ENCODE assay signal across 8 mouse cellular contexts in the genomic region with DNA sequence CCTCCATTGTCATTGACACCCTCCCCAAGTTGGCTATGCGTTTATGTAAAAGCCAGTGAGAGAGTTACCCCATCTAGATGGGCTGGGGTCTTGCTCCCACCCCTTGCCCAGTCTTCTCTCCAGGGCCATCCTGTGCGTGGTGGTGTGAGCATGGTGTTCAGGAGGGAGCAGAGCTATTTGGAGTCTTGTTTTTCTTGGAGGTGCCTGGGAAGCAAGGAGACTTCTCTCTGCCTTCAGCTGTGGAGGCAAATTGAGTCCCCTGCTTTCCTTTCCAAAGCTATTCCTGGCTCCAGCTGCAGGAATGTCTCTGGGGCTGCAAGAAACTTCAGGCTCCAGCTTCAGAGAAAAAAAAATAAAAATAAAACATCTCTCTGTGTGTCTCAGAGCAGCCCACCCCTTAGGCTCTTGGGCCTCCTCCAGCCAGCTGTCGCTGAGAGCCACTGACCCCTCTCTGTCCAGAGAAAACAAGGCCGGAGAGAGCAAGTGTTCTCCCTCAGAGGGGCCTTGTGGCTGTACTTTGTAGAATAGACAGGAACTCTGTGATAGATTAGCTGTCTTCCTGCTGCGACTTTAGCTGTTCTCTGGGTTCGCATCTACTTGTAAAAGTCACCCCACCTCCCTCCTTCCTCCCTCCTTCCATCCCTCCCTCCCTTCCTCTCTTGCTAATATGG. TPM values are rescaled to one million over a fixed set of nuclear protein-coding genes. Genes with fewer than 3 reads are reported as not detected.
A peak's percentile ranks its signal among the peaks of the same experiment; 100 is the strongest.
DNase-seq lines count a peak whose midpoint lies in the region; ATAC-seq and TF ChIP-seq lines count a peak whose summit lies in the region.

No protein-coding gene starts in this region.

- no peak overlapping the region for H3K9ac ChIP-seq in intestine, embryonic 14.5 days (ENCODE audit: low read length)
- H3K9ac ChIP-seq in intestine, postnatal 0 days (ENCODE audit: low read depth, low read length): no peak overlapping the region
- H3K9ac ChIP-seq in forebrain, embryonic 13.5 days: no peak overlapping the region

- peak; percentile 53 for DNase-seq in intestine, embryonic 14.5 days (ENCODE audit: low spot score)
- peak; percentile 59 for DNase-seq in gastrocnemius, adult 2 months
- peak; percentile 63 for DNase-seq in heart, postnatal 4 days
- DNase-seq in lung, postnatal 14 days: peak; percentile 35
- no peak for DNase-seq in thymus, postnatal 36 days
- no peak for DNase-seq in cerebellum, adult 9-11 months

- intact Hi-C loops in gastrocnemius, adult 2 months (cut with DNase I): no loop called here

- H3K36me3 ChIP-seq in intestine, embryonic 14.5 days (ENCODE audit: control insufficient read depth, insufficient read depth, low read length): no peaks in the 10 kb centered on the region
- H3K36me3 ChIP-seq in intestine, postnatal 0 days (ENCODE audit: control insufficient read depth, insufficient read depth): no peaks in the 10 kb centered on the region
- no peaks in the 10 kb centered on the region for H3K36me3 ChIP-seq in forebrain, embryonic 13.5 days (ENCODE audit: poor library complexity, severe bottlenecking)

- ATAC-seq in intestine, embryonic 14.5 days (replicated peaks; ENCODE audit: low FRiP score, low TSS enrichment, low read depth): no peak
- ATAC-seq in intestine, postnatal 0 days: no peak
- ATAC-seq in forebrain, embryonic 13.5 days: no peak

- H3K4me3 ChIP-seq in intestine, embryonic 14.5 days (ENCODE audit: low read depth, low read length): no peak overlapping the region
- no peak overlapping the region for H3K4me3 ChIP-seq in intestine, postnatal 0 days (ENCODE audit: low read depth, low read length)
- H3K4me3 ChIP-seq in gastrocnemius, adult 2 months: no peak overlapping the region
- H3K4me3 ChIP-seq in forebrain, embryonic 13.5 days: no peak overlapping the region

- no peaks in the 10 kb centered on the region for H3K27me3 ChIP-seq in intestine, embryonic 14.5 days (replicated peaks; ENCODE audit: control insufficient read depth, insufficient read depth, low read length)
- H3K27me3 ChIP-seq in intestine, postnatal 0 days (replicated peaks; ENCODE audit: control insufficient read depth, insufficient read depth, low read length): no peaks in the 10 kb centered on the region
- H3K27me3 ChIP-seq in forebrain, embryonic 13.5 days: no peaks in the 10 kb centered on the region; the same call in 1 of the 2 replicates

- TF ChIP-seq CTCF in intestine, postnatal 0 days (IDR thresholded peaks at IDR 0.05; ENCODE audit: low read depth): no peak
- TF ChIP-seq CTCF in gastrocnemius, adult 2 months (IDR thresholded peaks at IDR 0.05): no peak

- peaks cover 30% of the 10 kb centered on the region for H3K4me1 ChIP-seq in intestine, embryonic 14.5 days (replicated peaks; ENCODE audit: control insufficient read depth, insufficient read depth, low read length)
- no peaks in the 10 kb centered on the region for H3K4me1 ChIP-seq in intestine, postnatal 0 days (replicated peaks; ENCODE audit: control insufficient read depth, insufficient read depth, low read length)
- H3K4me1 ChIP-seq in forebrain, embryonic 13.5 days: peaks cover 8% of the 10 kb centered on the region; the same call in 1 of the 2 replicates

- no peaks in the 10 kb centered on the region for H3K9me3 ChIP-seq in intestine, embryonic 14.5 days (ENCODE audit: control insufficient read depth, low read length)
- no peaks in the 10 kb centered on the region for H3K9me3 ChIP-seq in intestine, postnatal 0 days (ENCODE audit: control insufficient read depth)
- H3K9me3 ChIP-seq in forebrain, embryonic 13.5 days (replicated peaks): no peaks in the 10 kb centered on the region

- no peak overlapping the region for H3K4me2 ChIP-seq in intestine, embryonic 14.5 days (ENCODE audit: low read length)
- no peak overlapping the region for H3K4me2 ChIP-seq in intestine, postnatal 0 days (replicated peaks; ENCODE audit: low read depth)
- H3K4me2 ChIP-seq in forebrain, embryonic 13.5 days: no peak overlapping the region

- WGBS in intestine, embryonic 14.5 days: 35% methylated on average over 6 of the region's 6 CpGs
- WGBS in intestine, postnatal 0 days: 59% methylated on average over 6 of the region's 6 CpGs
- 62% methylated on average over 6 of the region's 6 CpGs for WGBS in forebrain, embryonic 13.5 days

- H3K27ac ChIP-seq in intestine, embryonic 14.5 days (ENCODE audit: low read depth): peak overlapping the region; percentile 57
- H3K27ac ChIP-seq in intestine, postnatal 0 days (ENCODE audit: low read depth, low read length): no peak overlapping the region
- H3K27ac ChIP-seq in gastrocnemius, adult 2 months: peak overlapping the region; percentile 66
- H3K27ac ChIP-seq in forebrain, embryonic 13.5 days: no peak overlapping the region

RNA-seq across cellular contexts. Expression of gene C1qtnf2, which starts 9.2 kb away (rescaled TPM):
- polyA plus RNA-seq in intestine, embryonic 14.5 days (2014; fragmentation: Nextera tagmentation; extraction: Ambion mirVana): 5.0 and 5.9 TPM in 2 replicates
- 9.4 and 11.9 TPM in 2 replicates for polyA plus RNA-seq in intestine, postnatal 0 days (2015; fragmentation: Nextera tagmentation; extraction: Ambion mirVana)
- total RNA-seq in gastrocnemius, adult 2 months (2021): 1 to 10 TPM; 1.8 to 3.6 TPM
- 10 to 100 TPM; 10.5 to 13.2 TPM for total RNA-seq in heart, postnatal 4 days (2021)
- 2.2 and 2.6 TPM in 2 replicates for polyA plus RNA-seq in forebrain, embryonic 13.5 days (2015; fragmentation: Nextera tagmentation; extraction: Ambion mirVana)

RNA-seq across cellular contexts. Expression of gene Ccnjl, which starts 45.3 kb away (rescaled TPM):
- polyA plus RNA-seq in intestine, embryonic 14.5 days (2014; fragmentation: Nextera tagmentation; extraction: Ambion mirVana): 23.7 and 25.8 TPM in 2 replicates
- polyA plus RNA-seq in intestine, postnatal 0 days (2015; fragmentation: Nextera tagmentation; extraction: Ambion mirVana): 15.8 and 19.1 TPM in 2 replicates
- total RNA-seq in gastrocnemius, adult 2 months (2021): under 1 TPM in 1 of 2 experiments, not detected in 1; 0.33 TPM
- total RNA-seq in heart, postnatal 4 days (2021): 10 to 100 TPM; 10.4 to 12.0 TPM
- 13.9 and 15.1 TPM in 2 replicates for polyA plus RNA-seq in forebrain, embryonic 13.5 days (2015; fragmentation: Nextera tagmentation; extraction: Ambion mirVana)

RNA-seq across cellular contexts. Expression of gene Slu7, which starts 49.7 kb away (rescaled TPM):
- 45.0 and 55.6 TPM in 2 replicates for polyA plus RNA-seq in intestine, embryonic 14.5 days (2014; fragmentation: Nextera tagmentation; extraction: Ambion mirVana)
- polyA plus RNA-seq in intestine, postnatal 0 days (2015; fragmentation: Nextera tagmentation; extraction: Ambion mirVana): 33.6 and 40.3 TPM in 2 replicates
- 10 to 100 TPM; 33.1 to 35.7 TPM for total RNA-seq in gastrocnemius, adult 2 months (2021)
- total RNA-seq in heart, postnatal 4 days (2021): 10 to 100 TPM; 25.8 to 28.6 TPM
- 68.4 and 72.8 TPM in 2 replicates for polyA plus RNA-seq in forebrain, embryonic 13.5 days (2015; fragmentation: Nextera tagmentation; extraction: Ambion mirVana)

RNA-seq across cellular contexts. Expression of gene Pttg1, which starts 57.2 kb away (rescaled TPM):
- polyA plus RNA-seq in intestine, embryonic 14.5 days (2014; fragmentation: Nextera tagmentation; extraction: Ambion mirVana): 67.1 and 70.7 TPM in 2 replicates
- polyA plus RNA-seq in intestine, postnatal 0 days (2015; fragmentation: Nextera tagmentation; extraction: Ambion mirVana): 88.3 and 88.4 TPM in 2 replicates
- total RNA-seq in gastrocnemius, adult 2 months (2021): 10 to 100 TPM; 45.0 to 60.9 TPM
- 10 to 100 TPM; 83.5 to 98.0 TPM for total RNA-seq in heart, postnatal 4 days (2021)
- 38.1 and 45.3 TPM in 2 replicates for polyA plus RNA-seq in forebrain, embryonic 13.5 days (2015; fragmentation: Nextera tagmentation; extraction: Ambion mirVana)

Comparison
In these comparisons a context has a peak if more than half of its experiments do, and no peak if none do; other contexts are left out.
1. H3K27ac ChIP-seq: peak in intestine, embryonic 14.5 days (single experiment) and gastrocnemius, adult 2 months (single experiment); none in intestine, postnatal 0 days (single experiment) and forebrain, embryonic 13.5 days (single experiment).
2. DNase-seq: peak in intestine, embryonic 14.5 days (single experiment), gastrocnemius, adult 2 months (single experiment), heart, postnatal 4 days (single experiment) and lung, postnatal 14 days (single experiment); none in thymus, postnatal 36 days (0 of 2) and cerebellum, adult 9-11 months (single experiment).